Mouse (Mus musculus): Measurements from ENCODE around the gene Ttyh1. TPM values are rescaled to one million over a fixed set of nuclear protein-coding genes. Genes with fewer than 3 reads are reported as not detected.
A peak's percentile ranks its signal among the peaks of the same experiment; 100 is the strongest.

The Ttyh1 gene
- polyA plus RNA-seq, 1 experiment from 2014 or later = 115 TPM

DNA sequence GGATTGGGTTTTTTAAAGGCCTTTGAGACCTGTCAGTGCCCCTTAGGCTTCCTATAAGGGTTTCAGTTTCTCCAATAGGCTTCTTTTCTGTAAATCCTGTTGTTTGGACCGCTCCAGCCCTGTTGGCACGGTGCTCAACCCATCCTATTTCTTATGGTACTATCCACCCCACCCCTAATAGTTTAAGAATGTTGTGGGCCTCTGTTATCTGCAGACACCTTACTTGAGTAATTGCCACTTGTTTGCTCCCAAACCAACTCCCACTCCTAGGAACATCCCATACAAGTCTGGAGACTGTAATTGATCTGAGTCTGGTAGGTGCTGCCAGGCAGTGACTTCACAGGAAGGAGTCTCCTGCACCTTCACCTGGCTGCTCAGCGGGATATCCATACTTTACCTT lies 18.5 kb downstream of the Ttyh1 start:
- peak overlapping the region; percentile 97 for H3K27ac ChIP-seq
- H3K4me3 ChIP-seq = peak overlapping the region; percentile 77
- peaks cover 27% of the 10 kb centered on the region for H3K4me1 ChIP-seq
- no peaks in the 10 kb centered on the region for H3K27me3 ChIP-seq (replicated peaks)
- H3K9me3 ChIP-seq = no peaks in the 10 kb centered on the region
- H3K9ac ChIP-seq = peak overlapping the region; percentile 74
- 56% methylated on average over 3 of the region's 3 CpGs for whole genome bisulfite sequencing
- H3K4me2 ChIP-seq = peak overlapping the region; percentile 73
- no peak for ATAC-seq (replicated peaks)
- peaks cover 34% of the 10 kb centered on the region for H3K36me3 ChIP-seq (replicated peaks)

DNA sequence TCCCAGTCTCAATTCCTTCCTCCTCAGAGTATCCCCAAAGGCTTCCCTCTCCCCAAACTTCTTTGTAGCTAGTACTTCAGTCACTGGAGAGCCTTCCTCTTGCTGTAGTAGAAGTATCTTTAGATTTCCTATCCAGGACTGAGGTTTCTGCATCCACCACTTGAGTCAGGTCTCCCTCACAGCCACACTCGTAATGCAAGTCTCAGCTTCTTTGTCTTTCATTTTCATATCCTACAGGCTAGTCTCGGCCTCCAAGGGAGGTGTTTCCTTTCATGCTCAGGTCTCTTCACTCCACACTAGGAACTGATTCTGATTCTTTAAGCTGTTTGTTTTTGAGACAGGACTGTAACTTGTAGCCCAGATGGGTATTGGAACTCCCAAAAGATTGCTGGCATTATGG lies 19.0 kb downstream of the Ttyh1 start:
- Histone ChIP-seq H3K9ac (no peak overlapping the region), H3K27ac (0 out of 2 replicates have a peak overlapping the region, but pooled peaks have one; percentile 97), H3K9me3 (no peaks in the 10 kb centered on the region), H3K4me3 (peak overlapping the region; percentile 77), H3K4me1 (peaks cover 27% of the 10 kb centered on the region), H3K27me3 (replicated peaks) (no peaks in the 10 kb centered on the region), H3K4me2 (peak overlapping the region; percentile 73), H3K36me3 (replicated peaks) (peaks cover 39% of the 10 kb centered on the region)
- 78% methylated on average over 2 of the region's 2 CpGs for WGBS
- ATAC-seq (replicated peaks) = no peak

DNA sequence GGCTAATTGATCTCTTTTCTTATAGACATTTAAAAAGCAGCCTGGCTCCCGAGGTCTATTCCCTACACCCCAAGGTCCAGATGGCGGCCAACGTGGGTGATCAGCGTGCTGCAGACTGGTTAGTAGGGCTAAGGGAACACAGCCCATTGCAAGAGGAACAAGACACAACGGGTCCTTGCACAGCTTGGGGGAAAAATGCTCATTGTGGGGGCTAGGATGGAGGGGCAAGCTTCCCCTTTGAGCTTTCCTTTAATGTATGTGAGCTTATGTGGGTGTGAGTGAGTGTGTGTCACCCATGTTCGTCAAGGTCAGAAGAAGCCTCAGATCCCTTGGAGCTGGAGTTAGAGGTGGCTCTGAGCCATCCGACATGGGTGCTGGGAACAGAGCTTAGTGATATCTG lies 19.5 kb downstream of the Ttyh1 start:
- Histone ChIP-seq H3K4me3 (0 out of 2 replicates have a peak overlapping the region, but pooled peaks have one; percentile 5), H3K9ac (no peak overlapping the region), H3K4me1 (peaks cover 27% of the 10 kb centered on the region), H3K27me3 (replicated peaks) (no peaks in the 10 kb centered on the region), H3K36me3 (replicated peaks) (peaks cover 43% of the 10 kb centered on the region), H3K9me3 (no peaks in the 10 kb centered on the region), H3K4me2 (peak overlapping the region; percentile 73; the same call in 1 of the 2 replicates), H3K27ac (no peak overlapping the region)
- ATAC-seq (replicated peaks) = no peak
- 95% methylated on average over 7 of the region's 7 CpGs for WGBS

DNA sequence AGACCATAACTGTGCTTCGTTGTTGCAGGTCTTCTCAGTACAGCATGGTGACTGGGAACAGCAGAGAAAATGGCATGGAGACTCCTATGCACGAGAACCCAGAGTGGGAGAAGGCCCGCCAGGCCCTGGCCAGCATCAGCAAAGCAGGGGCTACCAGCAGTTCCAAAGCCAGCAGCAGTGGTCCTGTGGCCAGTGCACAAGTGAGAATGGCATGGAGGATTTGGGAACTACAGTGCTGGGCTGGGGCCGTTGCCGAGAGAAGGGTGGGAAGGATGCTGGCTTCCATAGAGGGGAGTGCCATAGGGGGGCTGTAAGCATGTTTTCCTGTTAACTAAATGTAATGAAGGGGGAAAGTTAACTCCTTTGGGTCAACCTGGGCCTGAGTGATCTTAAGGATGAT lies 20.2 kb downstream of the Ttyh1 start:
- H3K27me3 ChIP-seq (replicated peaks) = no peaks in the 10 kb centered on the region
- 96% methylated on average over 5 of the region's 5 CpGs for WGBS
- no peak overlapping the region for H3K4me2 ChIP-seq
- H3K4me3 ChIP-seq = no peak overlapping the region
- peaks cover 51% of the 10 kb centered on the region for H3K36me3 ChIP-seq (replicated peaks)
- H3K9ac ChIP-seq = no peak overlapping the region
- no peak for ATAC-seq (replicated peaks)
- no peaks in the 10 kb centered on the region for H3K9me3 ChIP-seq
- peaks cover 25% of the 10 kb centered on the region for H3K4me1 ChIP-seq
- no peak overlapping the region for H3K27ac ChIP-seq

DNA sequence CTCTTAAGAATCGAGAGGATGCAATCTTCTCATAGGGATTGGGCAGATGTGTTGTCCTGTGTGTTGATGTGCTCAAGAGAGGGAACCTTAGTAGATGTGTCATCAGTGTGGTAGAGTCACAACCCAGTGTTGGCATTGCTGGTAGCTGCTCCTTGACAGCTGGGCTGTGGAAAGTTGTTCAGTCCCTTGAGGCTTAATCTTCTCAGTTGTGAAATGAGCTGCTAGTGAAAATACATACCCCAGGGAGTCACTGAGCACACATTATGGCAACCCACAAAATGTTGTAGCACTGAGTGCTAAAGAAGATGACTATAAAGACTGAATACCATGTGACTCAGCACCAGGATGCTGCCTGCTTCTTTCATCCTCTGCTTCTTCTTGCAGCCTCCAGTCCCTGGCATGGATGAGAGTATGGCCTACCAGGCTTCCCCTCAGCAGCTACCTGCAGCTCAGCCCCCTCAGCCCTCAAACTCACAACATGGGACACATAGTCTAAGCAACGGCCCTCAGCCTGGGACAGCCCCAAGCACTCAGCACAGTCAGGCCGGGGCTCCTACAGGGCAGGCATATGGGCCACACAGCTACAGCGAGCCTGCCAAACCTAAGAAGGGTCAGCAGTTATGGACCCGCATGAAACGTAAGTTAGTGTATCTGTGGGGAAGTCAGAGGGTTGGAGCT lies 22.6 kb downstream of the Ttyh1 start:
- 94% methylated on average over 6 of the region's 6 CpGs for WGBS
- peaks cover 73% of the 10 kb centered on the region for H3K36me3 ChIP-seq (replicated peaks)
- no peak for ATAC-seq (replicated peaks)
- no peaks in the 10 kb centered on the region for H3K9me3 ChIP-seq
- H3K27ac ChIP-seq = no peak overlapping the region
- no peak overlapping the region for H3K9ac ChIP-seq
- H3K27me3 ChIP-seq (replicated peaks) = no peaks in the 10 kb centered on the region
- peaks cover 13% of the 10 kb centered on the region for H3K4me1 ChIP-seq
- H3K4me2 ChIP-seq = no peak overlapping the region
- H3K4me3 ChIP-seq = no peak overlapping the region

DNA sequence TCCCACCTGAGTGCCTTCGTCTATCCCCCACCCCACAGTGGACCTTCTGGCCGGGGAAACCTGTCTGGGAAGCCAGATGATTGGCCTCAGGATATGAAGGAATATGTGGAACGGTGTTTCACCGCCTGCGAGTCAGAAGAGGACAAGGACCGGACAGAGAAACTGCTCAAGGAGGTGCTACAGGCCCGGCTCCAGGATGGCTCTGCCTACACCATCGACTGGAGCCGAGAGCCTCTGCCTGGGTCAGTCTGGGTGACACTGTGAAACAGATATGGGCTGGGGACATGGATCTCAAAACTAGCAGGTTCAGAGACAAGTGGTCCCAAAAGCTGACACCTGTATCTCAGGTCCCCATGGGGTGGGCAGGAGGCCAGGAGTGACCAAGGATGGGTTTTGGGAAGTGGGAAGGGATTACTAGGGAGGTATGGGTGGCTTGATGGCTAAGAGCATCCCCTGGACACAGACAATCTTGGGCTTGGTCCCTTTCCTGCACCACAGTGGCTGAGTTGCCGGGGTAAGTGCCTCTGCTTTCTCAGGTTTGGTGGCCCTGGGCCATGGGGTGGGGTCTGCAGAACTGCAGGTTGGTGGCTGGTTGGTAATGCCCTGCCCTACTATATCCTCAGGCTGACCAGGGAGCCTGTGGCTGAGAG lies 23.7 kb downstream of the Ttyh1 start:
- H3K9ac ChIP-seq = no peak overlapping the region
- H3K9me3 ChIP-seq = no peaks in the 10 kb centered on the region
- H3K36me3 ChIP-seq (replicated peaks) = peaks cover 79% of the 10 kb centered on the region
- H3K4me2 ChIP-seq = no peak overlapping the region
- H3K4me3 ChIP-seq = no peak overlapping the region
- 97% methylated on average over 10 of the region's 10 CpGs for WGBS
- no peak for ATAC-seq (replicated peaks)
- H3K27me3 ChIP-seq (replicated peaks) = no peaks in the 10 kb centered on the region
- no peak overlapping the region for H3K27ac ChIP-seq
- peaks cover 10% of the 10 kb centered on the region for H3K4me1 ChIP-seq

DNA sequence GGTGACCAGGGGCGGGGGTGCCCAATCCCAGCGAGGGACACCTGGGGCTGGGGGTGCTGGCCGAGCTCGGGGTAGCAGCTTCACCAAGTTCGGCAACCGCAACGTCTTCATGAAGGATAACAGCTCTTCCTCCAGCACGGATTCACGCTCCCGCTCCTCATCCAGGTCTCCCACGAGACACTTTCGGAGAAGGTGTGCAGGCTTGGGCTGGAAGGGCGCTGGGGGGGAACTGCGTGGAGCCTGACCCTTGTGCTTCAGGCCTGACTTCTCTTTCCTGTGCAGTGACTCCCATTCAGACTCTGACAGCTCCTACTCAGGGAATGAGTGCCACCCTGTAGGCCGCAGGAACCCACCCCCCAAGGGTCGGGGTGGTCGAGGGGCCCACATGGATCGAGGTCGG lies 24.3 kb downstream of the Ttyh1 start:
- no peak overlapping the region for H3K9ac ChIP-seq
- no peak overlapping the region for H3K27ac ChIP-seq
- peaks cover 10% of the 10 kb centered on the region for H3K4me1 ChIP-seq
- no peak overlapping the region for H3K4me2 ChIP-seq
- WGBS = 94% methylated on average over 19 of the region's 19 CpGs
- no peak for ATAC-seq (replicated peaks)
- peaks cover 79% of the 10 kb centered on the region for H3K36me3 ChIP-seq (replicated peaks)
- no peak overlapping the region for H3K4me3 ChIP-seq
- no peaks in the 10 kb centered on the region for H3K9me3 ChIP-seq
- H3K27me3 ChIP-seq (replicated peaks) = no peaks in the 10 kb centered on the region

DNA sequence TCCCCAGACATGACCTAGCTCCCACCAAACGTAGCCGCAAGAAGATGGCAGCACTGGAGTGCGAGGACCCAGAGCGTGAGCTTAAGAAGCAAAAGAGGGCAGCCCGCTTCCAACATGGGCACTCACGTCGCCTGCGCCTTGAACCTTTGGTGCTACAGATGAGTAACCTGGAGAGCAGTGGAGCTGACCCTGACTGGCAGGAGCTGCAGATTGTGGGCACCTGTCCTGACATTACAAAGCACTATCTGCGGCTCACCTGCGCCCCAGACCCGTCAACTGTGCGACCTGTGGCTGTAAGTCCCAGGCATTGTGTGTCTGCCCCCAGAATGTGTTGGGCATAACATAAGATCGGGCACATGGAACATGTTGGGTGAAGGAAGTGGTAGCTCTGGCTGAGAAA lies 24.8 kb downstream of the Ttyh1 start:
- H3K4me2 ChIP-seq = no peak overlapping the region
- H3K36me3 ChIP-seq (replicated peaks) = peaks cover 78% of the 10 kb centered on the region
- H3K9ac ChIP-seq = no peak overlapping the region
- H3K27me3 ChIP-seq (replicated peaks) = no peaks in the 10 kb centered on the region
- no peak for ATAC-seq (replicated peaks)
- H3K4me3 ChIP-seq = no peak overlapping the region
- WGBS = 96% methylated on average over 13 of the region's 13 CpGs
- no peak overlapping the region for H3K27ac ChIP-seq
- peaks cover 11% of the 10 kb centered on the region for H3K4me1 ChIP-seq
- H3K9me3 ChIP-seq = no peaks in the 10 kb centered on the region

DNA sequence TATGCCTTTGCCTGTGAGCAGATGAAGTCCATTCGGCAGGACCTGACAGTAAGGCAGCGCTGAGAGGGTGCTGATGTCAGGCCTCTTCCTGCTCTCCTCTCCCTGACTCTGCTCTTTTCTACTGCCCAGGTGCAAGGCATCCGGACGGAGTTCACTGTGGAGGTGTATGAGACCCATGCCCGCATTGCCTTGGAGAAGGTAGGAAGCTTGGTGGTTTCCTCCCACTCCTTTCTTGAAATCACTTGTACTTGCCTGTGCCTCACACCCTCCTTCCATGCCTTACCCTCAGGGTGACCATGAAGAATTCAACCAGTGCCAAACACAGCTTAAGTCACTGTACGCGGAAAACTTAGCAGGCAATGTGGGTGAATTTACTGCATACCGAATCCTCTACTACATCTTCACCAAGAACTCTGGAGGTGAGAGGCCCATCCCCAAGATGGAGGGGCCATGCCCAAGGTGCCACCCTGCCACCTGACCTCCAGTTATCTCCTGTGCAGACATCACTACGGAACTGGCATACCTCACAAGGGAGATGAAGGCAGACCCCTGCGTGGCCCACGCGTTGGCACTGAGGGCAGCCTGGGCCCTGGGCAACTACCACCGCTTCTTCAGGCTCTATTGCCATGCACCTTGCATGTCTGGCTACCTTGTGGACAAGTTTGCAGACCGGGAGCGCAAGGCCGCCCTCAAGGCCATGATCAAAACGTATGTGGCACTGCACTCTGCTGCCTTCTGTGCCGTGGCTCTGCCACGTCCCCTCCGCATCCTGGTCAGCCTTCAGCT lies 25.8 kb downstream of the Ttyh1 start:
- no peak overlapping the region for H3K4me3 ChIP-seq
- H3K27me3 ChIP-seq (replicated peaks) = no peaks in the 10 kb centered on the region
- no peak overlapping the region for H3K9ac ChIP-seq
- no peaks in the 10 kb centered on the region for H3K9me3 ChIP-seq
- peaks cover 69% of the 10 kb centered on the region for H3K36me3 ChIP-seq (replicated peaks)
- peaks cover 14% of the 10 kb centered on the region for H3K4me1 ChIP-seq
- H3K27ac ChIP-seq = no peak overlapping the region
- ATAC-seq (replicated peaks) = no peak
- WGBS = 95% methylated on average over 20 of the region's 20 CpGs
- no peak overlapping the region for H3K4me2 ChIP-seq

DNA sequence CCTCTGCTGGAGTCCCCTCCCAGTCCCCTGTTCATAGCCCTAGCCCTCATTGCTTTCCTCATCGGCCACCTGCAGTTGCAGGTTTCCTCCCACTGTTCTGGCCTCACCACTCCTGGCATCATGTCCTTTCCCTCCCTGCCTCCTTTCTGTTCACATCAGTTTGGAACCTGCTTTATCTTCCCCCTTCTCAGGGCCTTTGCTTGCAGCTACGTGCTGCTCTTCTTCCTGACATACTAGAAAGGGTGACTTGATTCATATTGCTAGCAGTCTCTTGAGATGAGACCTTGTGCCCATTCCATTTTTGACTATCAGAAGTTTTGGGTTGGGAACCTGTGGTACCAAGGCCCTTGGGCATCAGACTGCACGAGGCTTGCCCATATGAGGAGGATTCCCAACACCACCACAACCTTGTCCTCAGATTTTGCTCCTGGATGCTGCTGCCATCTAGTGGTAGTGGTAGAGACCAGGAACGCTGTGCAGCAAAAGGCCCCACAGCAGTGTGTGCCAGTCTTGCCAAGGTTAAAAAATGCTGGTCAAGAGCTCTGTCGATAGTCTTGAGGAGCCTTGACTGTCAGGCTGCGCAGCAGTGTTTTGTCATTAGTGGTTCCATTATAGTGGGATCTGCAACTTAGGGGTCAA lies 26.5 kb downstream of the Ttyh1 start:
- Histone ChIP-seq H3K9me3 (no peaks in the 10 kb centered on the region), H3K36me3 (replicated peaks) (peaks cover 65% of the 10 kb centered on the region), H3K4me3 (no peak overlapping the region), H3K4me1 (peaks cover 21% of the 10 kb centered on the region), H3K9ac (no peak overlapping the region), H3K27me3 (replicated peaks) (peaks cover under 1% of the 10 kb centered on the region; the same call in 1 of the 2 replicates), H3K4me2 (no peak overlapping the region), H3K27ac (no peak overlapping the region)
- WGBS = 73% methylated on average over 6 of the region's 6 CpGs
- ATAC-seq (replicated peaks) = no peak

DNA sequence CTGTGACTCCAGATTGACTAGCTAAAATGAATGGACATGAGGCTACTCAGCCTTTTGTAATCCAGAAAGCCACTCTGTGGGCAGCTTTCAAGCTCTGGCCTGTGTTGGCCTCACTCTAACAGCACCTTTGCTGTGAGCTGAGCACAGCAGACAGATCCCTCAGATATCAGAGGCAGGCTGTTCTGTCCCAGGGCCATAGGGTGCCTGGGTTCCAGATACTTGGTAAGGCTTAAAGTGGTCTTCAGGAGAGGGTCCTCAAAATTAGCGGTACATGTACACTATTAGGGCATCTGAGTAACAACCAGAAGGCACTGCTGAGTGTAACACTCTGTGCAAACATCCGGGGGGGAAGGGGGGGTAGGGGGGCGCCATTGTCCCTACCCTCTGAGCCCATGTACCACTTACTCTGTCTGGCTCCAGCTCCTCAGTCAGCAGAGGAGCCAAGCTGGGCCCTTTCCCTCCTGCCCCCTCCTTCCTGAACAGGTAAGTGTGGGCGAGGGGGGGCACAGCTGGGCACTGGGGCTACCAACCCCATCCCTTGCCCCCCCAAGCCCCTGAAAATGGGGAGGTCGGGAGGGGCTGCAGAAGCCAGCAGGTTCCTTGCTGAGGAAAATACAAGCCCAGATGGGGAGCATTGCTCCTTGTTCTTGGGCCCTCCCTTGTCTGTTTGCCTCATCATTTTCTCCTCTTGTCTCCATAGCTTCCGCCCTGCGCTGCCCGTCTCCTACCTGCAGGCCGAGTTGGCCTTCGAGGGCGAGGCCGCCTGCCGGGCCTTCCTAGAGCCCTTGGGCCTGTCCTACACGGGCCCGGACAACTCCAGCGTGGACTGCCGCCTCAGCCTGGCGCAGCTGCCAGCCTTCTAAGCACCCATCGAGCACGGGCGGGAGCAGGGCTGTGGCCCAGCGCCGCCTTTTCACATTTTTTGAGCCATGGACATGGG lies 27.3 kb downstream of the Ttyh1 start:
- no peak for ATAC-seq (replicated peaks)
- Histone ChIP-seq H3K9ac (no peak overlapping the region), H3K27me3 (replicated peaks) (peaks cover 9% of the 10 kb centered on the region), H3K4me3 (no peak overlapping the region), H3K4me2 (no peak overlapping the region), H3K9me3 (no peaks in the 10 kb centered on the region), H3K4me1 (peaks cover 30% of the 10 kb centered on the region), H3K36me3 (replicated peaks) (peaks cover 57% of the 10 kb centered on the region), H3K27ac (no peak overlapping the region)
- 93% methylated on average over 23 of the region's 23 CpGs for WGBS
